Mouse (Mus musculus) embryonic facial prominence, embryonic 14.5 days (tissue): Measurements from ENCODE around the gene Gm42517. TPM values are rescaled to one million over a fixed set of nuclear protein-coding genes. Genes with fewer than 3 reads are reported as not detected.

ENCODE experiments used
- ATAC-seq: fragments of 200-750 bp; cut with Nextera tagmentation; 2 replicates; pipeline ENCODE4 v1.8.0; 2017; ENCODE audit warnings: low read depth, moderate number of reproducible peaks, moderate TSS enrichment
- DNase-seq: peaks from one replicate; pipeline ENCODE4 v3.0.0-alpha.2; 2015; ENCODE audit warnings: low spot score
- H3K27ac ChIP-seq: fragments of 300-500 bp; sonication (generic); replicated peaks from 2 replicates; pipeline ENCODE4 v1.5.1; 2014; ENCODE audit warnings: low read depth, mild to moderate bottlenecking, low read length, moderate library complexity
- H3K27me3 ChIP-seq: fragments of 300-500 bp; sonication (generic); replicated peaks from 2 replicates; pipeline ENCODE4 v1.6.1; 2014; ENCODE audit warnings: low read length; ENCODE audit not compliant: control insufficient read depth, insufficient read depth
- H3K36me3 ChIP-seq: fragments of 300-500 bp; sonication (generic); 2 replicates; pipeline ENCODE4 v1.6.1; 2014; ENCODE audit warnings: low read length, mixed read lengths; ENCODE audit not compliant: control insufficient read depth, insufficient read depth
- H3K4me1 ChIP-seq: fragments of 300-500 bp; sonication (generic); 2 replicates; pipeline ENCODE4 v1.6.1; 2014; ENCODE audit warnings: antibody characterized with exemption, low read length; ENCODE audit not compliant: control insufficient read depth, insufficient read depth
- H3K4me2 ChIP-seq: fragments of 300-500 bp; sonication (generic); 2 replicates; pipeline ENCODE4 v1.6.1; 2014; ENCODE audit warnings: low read depth, mild to moderate bottlenecking, low read length, moderate library complexity, mixed read lengths
- H3K4me3 ChIP-seq: fragments of 300-500 bp; sonication (generic); 2 replicates; pipeline ENCODE4 v1.5.1; 2014; ENCODE audit warnings: low read depth, mild to moderate bottlenecking, low read length
- H3K9ac ChIP-seq: fragments of 300-500 bp; sonication (generic); 2 replicates; pipeline ENCODE4 v1.6.1; 2014; ENCODE audit warnings: low read depth, mild to moderate bottlenecking, low read length, moderate library complexity, mixed read lengths
- H3K9me3 ChIP-seq: fragments of 300-500 bp; sonication (generic); 2 replicates; pipeline ENCODE4 v1.6.1; 2016; ENCODE audit warnings: low read length; ENCODE audit not compliant: control insufficient read depth
- WGBS: fragments of 180-500 bp; shearing (Covaris S2); extraction: QIAGEN DNeasy Blood & Tissue Kit; methylation state at CpG from one replicate; pipeline ENCODE4 v1.1.7; 2014; 5-methylcytosine and 5-hydroxymethylcytosine counted together
- polyA plus RNA-seq: library from polyadenylated mRNA; unstranded; fragments of >200 nt; fragmentation: Nextera tagmentation; extraction: Ambion mirVana; gene quantifications from 2 replicates; pipeline ENCODE4 v1.2.1, GENCODE M21; 2014

The Gm42517 gene
- polyA plus RNA-seq, 1 experiment from 2014 or later, result 0.77 TPM

DNA sequence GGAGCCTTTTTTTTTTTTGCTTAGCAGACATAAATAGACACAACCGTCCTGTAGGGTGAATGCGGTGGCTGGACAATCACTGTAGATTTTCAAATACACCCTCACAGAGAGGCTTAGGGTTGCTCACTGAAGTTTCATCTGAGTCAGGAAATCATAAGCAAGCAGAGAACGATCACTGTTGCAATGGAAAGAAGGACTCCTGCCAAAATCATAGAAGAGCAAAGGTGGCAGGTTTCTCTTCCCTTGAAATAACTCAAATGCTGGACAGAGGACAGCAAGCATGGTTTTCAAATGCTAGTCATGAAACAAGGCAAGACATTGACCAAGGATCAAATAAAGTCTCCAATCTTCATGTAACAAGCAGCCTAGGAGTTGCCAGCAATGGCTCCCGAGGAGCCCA is 10.6 kb upstream of the Gm42517 start:
- Histone ChIP-seq H3K4me1 (no peaks in the 10 kb centered on the region), H3K9me3 (no peaks in the 10 kb centered on the region), H3K4me2 (no peak overlapping the region), H3K36me3 (no peaks in the 10 kb centered on the region), H3K27ac (no peak overlapping the region), H3K4me3 (no peak overlapping the region), H3K9ac (no peak overlapping the region), H3K27me3 (peaks cover 7% of the 10 kb centered on the region; the same call in 1 of the 2 replicates)
- DNase-seq (no peak), ATAC-seq (no peak)
- WGBS, result 85% methylated on average over 4 of the region's 4 CpGs

DNA sequence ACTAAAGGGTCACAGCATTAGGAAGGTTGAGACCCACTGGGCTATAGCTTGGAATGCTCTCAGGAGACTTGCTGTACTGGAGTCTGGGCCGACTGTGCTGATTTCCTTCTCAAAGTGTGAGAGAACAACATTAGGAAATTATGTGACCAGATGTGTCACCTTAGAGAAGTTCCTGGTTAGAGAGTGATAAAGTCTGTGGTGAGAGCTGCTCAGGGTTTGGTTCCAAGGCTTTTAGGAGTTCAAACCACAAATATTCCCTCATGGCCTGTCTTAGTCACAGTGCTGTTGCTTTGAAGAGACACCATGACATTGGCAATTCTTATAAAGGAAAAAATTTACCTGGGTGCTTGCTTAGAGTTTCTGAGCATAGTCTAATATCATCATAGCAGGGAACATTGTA is 8.3 kb upstream of the Gm42517 start:
- no peak overlapping the region for H3K4me2 ChIP-seq
- no peak overlapping the region for H3K4me3 ChIP-seq
- H3K4me1 ChIP-seq, result no peaks in the 10 kb centered on the region
- no peak overlapping the region for H3K9ac ChIP-seq
- no peaks in the 10 kb centered on the region for H3K9me3 ChIP-seq
- no peak overlapping the region for H3K27ac ChIP-seq
- H3K27me3 ChIP-seq, result peaks cover 27% of the 10 kb centered on the region
- whole genome bisulfite sequencing, result 57% methylated on average over 1 of the region's 1 CpGs
- no peak for DNase-seq
- H3K36me3 ChIP-seq, result no peaks in the 10 kb centered on the region
- ATAC-seq, result no peak

DNA sequence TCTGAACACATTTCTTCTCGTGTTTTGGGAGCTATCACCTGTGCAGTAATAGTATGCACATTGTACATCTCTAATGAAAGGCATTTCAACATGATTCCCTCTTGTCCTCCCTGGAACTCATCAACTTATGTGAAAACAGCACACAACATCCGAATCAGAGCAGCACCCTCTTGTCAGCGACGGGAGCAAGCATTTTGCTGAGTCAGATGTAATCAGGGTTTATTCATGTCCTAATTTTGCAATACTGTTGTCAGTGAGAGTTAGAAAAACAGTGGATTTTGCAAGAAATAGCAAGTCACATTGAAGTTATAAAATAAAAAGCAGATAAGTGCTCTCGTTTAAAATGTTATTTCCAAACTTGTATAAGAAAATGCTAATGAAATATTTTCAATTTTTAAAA is 6.4 kb upstream of the Gm42517 start:
- no peaks in the 10 kb centered on the region for H3K9me3 ChIP-seq
- 64% methylated on average over 5 of the region's 5 CpGs for WGBS
- no peak overlapping the region for H3K4me3 ChIP-seq
- H3K27ac ChIP-seq, result no peak overlapping the region
- H3K36me3 ChIP-seq, result no peaks in the 10 kb centered on the region
- H3K4me2 ChIP-seq, result no peak overlapping the region
- no peaks in the 10 kb centered on the region for H3K4me1 ChIP-seq
- peaks cover 46% of the 10 kb centered on the region for H3K27me3 ChIP-seq
- no peak for DNase-seq
- ATAC-seq, result no peak
- H3K9ac ChIP-seq, result no peak overlapping the region

DNA sequence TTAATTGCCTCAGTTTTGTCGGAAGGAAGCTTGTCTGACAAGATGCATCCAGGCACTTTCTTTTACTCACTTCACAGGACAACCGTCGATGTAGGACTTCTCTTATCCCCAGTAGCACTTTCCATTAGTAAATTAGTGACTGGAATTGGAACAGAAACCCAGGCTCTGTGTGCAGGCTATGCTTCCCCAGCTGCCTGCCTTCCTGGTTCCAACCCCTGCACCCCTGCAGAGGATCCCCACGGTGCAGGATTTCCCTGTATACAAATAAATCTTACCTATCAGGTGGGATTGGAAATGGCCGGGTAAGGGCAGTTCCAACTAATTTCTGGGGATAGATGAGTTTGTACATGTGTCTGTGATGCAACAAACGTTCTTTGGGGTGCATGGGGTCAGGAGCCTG is 2.2 kb upstream of the Gm42517 start:
- WGBS, result 2% methylated on average over 6 of the region's 6 CpGs
- Histone ChIP-seq H3K9ac (no peak overlapping the region), H3K36me3 (no peaks in the 10 kb centered on the region), H3K9me3 (no peaks in the 10 kb centered on the region), H3K4me1 (peaks cover 5% of the 10 kb centered on the region), H3K4me2 (no peak overlapping the region), H3K4me3 (no peak overlapping the region), H3K27ac (no peak overlapping the region), H3K27me3 (peaks cover 85% of the 10 kb centered on the region)
- DNase-seq (no peak), ATAC-seq (no peak)

DNA sequence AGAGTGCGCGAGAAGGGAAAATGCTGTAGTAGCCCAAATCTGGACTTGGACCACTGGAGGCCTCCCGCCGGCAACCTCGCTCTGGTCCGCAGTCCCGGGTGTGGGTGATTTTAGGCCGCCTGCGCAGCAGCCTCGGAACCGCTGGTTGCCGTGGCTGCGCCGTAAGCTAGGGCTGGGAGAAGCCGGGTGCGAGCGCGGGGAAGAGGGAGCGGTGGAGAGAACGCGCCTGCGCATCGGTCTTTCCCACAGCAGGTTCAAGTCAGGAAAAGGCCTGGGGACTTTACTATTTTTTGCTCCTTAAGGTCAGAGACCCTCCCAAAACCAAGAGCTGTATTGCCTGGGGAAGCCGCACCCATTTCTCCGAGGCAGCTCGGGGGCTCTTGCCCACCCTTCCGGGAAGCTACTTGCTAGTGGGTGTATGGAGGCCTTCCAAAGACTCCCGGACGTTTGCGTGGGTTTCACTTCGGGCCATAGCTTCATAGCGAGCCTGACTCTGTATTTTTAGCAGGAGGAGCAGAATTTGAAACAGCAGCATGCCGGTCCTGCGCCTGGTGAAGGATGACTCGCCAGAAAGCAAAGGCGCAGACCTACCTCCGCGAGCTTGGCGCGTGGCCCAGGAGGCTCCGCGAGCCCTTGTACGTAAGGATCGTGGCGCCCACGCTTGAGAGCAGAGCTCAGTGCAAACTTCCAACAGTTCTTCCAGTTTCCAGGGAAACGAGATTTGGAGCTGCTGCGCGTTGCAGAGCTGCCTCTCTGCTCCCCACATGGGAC is 1.3 kb upstream of the Gm42517 start:
- Histone ChIP-seq H3K4me2 (peak overlapping the region; percentile 97), H3K27me3 (peaks cover 93% of the 10 kb centered on the region), H3K4me1 (peaks cover 5% of the 10 kb centered on the region), H3K27ac (no peak overlapping the region), H3K4me3 (peak overlapping the region; percentile 36), H3K9ac (no peak overlapping the region), H3K9me3 (no peaks in the 10 kb centered on the region), H3K36me3 (no peaks in the 10 kb centered on the region)
- 1% methylated on average over 40 of the region's 49 CpGs for WGBS
- peak; percentile 61 for DNase-seq
- ATAC-seq, result peak; percentile 31; the same call in 1 of the 2 replicates

DNA sequence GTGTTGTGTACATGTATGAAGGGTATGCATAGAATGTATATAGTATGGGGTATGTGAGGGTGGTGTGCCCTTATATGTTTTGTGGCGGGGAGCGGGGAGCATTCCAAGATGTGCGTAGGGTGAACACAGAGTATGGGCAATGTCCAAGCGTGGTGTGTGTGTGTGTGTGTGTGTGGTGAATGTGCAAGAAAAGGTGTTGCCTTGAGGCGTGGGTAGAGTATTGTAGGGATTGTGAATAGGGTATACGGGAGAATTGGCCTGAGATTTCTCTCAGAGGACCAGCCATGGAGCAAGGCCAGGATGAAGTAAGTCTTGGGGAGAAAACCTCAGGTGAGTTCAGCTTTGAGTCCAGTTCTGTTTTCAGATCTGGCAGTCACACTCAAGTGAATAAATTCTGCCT is 724 bp upstream of the Gm42517 start:
- H3K9ac ChIP-seq, result no peak overlapping the region
- H3K36me3 ChIP-seq, result no peaks in the 10 kb centered on the region
- DNase-seq, result no peak
- H3K9me3 ChIP-seq, result no peaks in the 10 kb centered on the region
- no peak overlapping the region for H3K27ac ChIP-seq
- peaks cover 92% of the 10 kb centered on the region for H3K27me3 ChIP-seq
- WGBS, result 6% methylated on average over 6 of the region's 6 CpGs
- H3K4me2 ChIP-seq, result peak overlapping the region; percentile 97
- ATAC-seq, result no peak
- peak overlapping the region; percentile 36 for H3K4me3 ChIP-seq
- H3K4me1 ChIP-seq, result peaks cover 5% of the 10 kb centered on the region

DNA sequence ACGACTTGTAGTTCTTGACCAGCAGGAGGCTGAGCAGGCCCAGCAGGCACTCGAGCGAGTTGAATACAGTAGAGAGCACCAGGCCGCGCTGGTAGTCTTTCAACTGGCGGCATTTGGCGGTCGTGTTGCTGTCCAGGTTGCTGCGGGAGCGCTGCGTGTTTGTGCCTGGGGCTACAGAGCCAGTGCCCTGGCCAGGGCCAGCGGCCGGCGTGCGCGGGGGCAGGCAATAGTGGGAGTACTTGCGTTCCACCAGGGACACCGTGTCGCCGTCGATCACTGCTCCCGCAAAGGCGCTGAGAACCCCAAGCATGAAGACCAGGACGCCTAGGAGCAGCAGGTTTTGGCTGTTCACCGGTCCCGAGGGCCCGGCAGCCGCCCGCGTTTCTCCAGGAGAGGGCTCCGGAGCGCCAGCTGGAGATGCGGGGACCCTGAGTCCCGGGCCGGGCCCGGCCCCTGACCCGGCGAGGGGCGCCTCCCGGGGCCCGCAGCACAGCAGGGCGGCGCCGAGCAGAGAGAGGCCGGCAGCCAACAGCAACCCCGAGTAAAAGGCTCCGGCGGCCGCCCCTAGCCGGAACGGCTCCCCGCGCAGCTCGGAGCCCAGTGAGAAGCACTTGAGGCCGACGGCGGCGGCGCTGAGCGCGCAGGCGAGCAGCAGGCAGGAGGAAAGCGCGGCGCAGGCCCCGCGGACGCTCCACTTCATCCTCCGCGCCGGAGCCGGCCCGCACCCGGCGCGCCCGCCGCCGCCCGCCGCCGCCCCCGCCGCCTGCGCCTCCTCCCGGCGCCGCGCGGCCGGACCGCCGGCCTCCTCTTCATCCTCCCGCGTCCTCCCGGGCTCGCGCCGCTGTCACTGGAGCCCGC is 509 bp downstream of the Gm42517 start:
- peak; percentile 41 for ATAC-seq
- peaks cover 86% of the 10 kb centered on the region for H3K27me3 ChIP-seq
- 0% methylated on average over 34 of the region's 100 CpGs for WGBS
- no peaks in the 10 kb centered on the region for H3K9me3 ChIP-seq
- no peak overlapping the region for H3K27ac ChIP-seq
- H3K4me1 ChIP-seq, result peaks cover 5% of the 10 kb centered on the region
- H3K4me2 ChIP-seq, result peak overlapping the region; percentile 97
- peak overlapping the region; percentile 55 for H3K4me3 ChIP-seq
- no peaks in the 10 kb centered on the region for H3K36me3 ChIP-seq
- H3K9ac ChIP-seq, result peak overlapping the region; percentile 56
- DNase-seq, result peak; percentile 23

DNA sequence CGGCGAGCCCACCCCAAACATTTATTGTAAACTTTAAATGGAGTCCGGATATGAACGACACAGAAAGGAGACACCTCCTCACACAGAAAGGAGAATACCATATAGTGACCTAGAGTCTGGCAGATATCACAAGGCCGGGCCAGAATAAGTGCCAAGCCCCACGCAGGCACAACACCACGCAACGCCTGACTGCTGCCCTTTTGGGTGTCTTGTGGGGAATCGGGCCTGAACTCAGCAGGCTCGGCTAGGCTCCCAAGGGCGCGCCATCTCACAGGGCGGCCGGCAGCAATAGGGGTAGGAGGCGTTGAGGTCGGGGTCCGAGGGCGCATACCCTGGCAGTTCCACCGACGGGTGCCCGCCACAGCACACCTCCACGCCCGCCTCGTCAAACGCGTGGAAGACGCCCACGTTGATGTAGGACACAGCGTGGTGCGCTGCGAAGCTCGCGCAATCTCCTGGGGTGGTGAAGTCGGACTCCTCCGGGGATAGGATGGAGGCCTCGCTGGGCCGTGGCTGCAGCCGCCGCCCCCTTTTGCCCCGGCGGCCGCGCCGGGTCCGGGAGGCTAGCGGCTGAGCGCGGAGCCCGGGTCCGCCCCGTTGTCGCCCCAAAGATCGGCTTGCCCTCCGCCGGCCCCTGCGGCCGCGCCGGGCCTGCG is 1.3 kb downstream of the Gm42517 start:
- DNase-seq, result no peak
- no peak for ATAC-seq
- Histone ChIP-seq H3K36me3 (no peaks in the 10 kb centered on the region), H3K27me3 (peaks cover 80% of the 10 kb centered on the region), H3K4me3 (peak overlapping the region; percentile 55), H3K4me1 (peaks cover 5% of the 10 kb centered on the region), H3K27ac (no peak overlapping the region), H3K9ac (peak overlapping the region; percentile 56; the same call in 1 of the 2 replicates), H3K9me3 (no peaks in the 10 kb centered on the region), H3K4me2 (peak overlapping the region; percentile 97)
- 4% methylated on average over 31 of the region's 60 CpGs for WGBS
